Mouse (Mus musculus) v-Abl transformed pro-B cells (cell line): ENCODE results near the gene Cabp1.

Experiments
- in situ Hi-C, 2 experiments: fragments of 400-800 bp; cut with MboI; formaldehyde crosslinking; loops; one replicate each; pipeline ENCODE4 v1.15.1; 2025; ENCODE audit not compliant: unreplicated experiment in 2 of 2

Gene Cabp1

DNA sequence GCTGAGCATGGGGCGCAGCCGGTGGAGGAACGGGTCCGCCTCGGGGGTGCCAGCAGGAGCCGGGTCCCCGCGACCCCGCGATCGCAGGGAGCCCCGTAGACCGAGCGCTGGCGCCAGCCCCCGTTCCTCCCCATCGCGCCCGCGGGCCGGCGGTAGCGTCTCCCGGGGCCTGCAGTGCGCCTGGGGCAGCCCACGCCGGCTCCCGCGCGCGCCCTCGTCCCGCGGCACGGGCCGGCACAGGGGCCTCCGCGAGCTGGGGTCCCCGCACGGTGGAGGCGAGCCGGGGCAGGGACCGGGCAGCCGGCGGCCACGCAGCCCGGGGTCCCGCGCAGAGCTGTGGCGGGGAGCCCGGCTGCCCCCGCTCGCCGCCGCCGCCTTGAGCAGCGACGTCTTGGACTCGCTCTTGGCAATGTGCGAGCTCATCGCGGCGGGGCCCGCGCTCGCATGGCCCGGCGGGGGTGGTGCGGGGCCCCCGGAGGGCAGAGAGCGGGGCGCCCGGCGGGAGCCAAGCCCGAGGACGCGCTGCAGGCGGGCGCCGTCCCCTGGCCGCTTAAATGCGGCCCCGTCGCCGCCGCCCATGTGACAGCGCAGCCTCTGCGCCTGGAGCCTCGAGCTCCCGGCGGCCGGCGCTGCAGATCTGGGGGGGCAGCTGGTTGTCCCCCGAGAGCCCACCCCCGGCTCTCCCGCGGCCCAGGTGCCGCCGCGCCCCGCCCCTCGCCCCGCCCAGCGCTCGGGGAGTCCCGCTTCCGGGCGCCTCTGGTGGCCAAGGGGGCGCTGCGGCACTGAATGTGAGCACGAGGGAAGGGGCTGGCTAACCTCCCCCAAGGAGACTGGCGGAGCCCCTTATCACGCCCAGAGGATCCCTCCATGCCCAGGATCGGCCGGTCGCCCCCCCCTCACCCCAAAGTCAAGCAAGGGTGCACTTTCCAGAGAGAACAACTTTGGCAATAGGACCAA lies at the start of gene Cabp1:
Cabp1 (minus strand) TSS at position 713 of the 957 bp plus-strand sequence.
- in situ Hi-C loops, result no loop called here

- in situ Hi-C loops, result no loop called here
Measured at GRCm38 (mm10) chr5:115240191-115240590, 46.0 kb upstream of the Cabp1 start.

GRCm38 (mm10) chr5:115238729-115239195 lies 44.6 kb upstream of the Cabp1 start:
- in situ Hi-C loops, result loop anchor here (5.0 to 10.0 kb wide), 5 partner anchors 51 to 534 kb away; partner anchors contain the start of genes Cox6a1 (in 1 of the 2) and Tchp (in 1 of the 2)

- in situ Hi-C loops, result loop anchor here (5.0 to 10.0 kb wide), 5 partner anchors 51 to 533 kb away; partner anchors contain the start of genes Cox6a1 (in 1 of the 2) and Tchp (in 1 of the 2)
Measured at GRCm38 (mm10) chr5:115237803-115238728, 43.9 kb upstream of the Cabp1 start.

- in situ Hi-C loops, result loop anchor here (5.0 to 10.0 kb wide), 5 partner anchors 49 to 531 kb away; partner anchors contain the start of genes Cox6a1 (in 1 of the 2) and Tchp (in 1 of the 2)
Measured at GRCm38 (mm10) chr5:115235786-115236263, 41.6 kb upstream of the Cabp1 start, which contains the start of gene Pop5. Gene Pop5, plus strand, starts transcription at chr5:115235836.

- in situ Hi-C loops, result loop anchor here (5.0 to 10.0 kb wide), 5 partner anchors 48 to 531 kb away; partner anchors contain the start of genes Cox6a1 (in 1 of the 2) and Tchp (in 1 of the 2)
Measured at GRCm38 (mm10) chr5:115235323-115235771, 41.2 kb upstream of the Cabp1 start.

DNA sequence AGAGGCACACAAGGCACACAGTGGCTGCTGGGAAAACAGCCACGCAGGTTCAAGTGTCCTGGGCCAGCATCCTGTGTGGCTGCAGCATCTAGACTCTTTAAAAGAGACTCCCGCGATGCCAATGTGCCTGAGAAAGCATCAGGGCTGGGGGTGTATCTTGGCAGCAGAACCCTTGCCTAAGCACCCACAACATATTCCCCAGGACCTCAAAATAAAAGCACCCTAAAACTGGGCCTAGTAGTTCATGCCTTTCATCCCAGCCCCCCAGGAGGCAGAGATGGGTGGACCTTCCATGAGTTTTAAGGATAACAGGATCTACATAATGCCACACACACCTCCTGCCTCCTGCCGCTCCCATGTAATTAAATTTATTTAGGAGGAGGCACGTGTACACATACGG lies 40.3 kb upstream of the Cabp1 start:
- in situ Hi-C loops, result loop anchor here (5.0 to 10.0 kb wide), 3 partner anchors 107 to 530 kb away; partner anchors contain the start of gene Tchp (in 1 of the 2)

DNA sequence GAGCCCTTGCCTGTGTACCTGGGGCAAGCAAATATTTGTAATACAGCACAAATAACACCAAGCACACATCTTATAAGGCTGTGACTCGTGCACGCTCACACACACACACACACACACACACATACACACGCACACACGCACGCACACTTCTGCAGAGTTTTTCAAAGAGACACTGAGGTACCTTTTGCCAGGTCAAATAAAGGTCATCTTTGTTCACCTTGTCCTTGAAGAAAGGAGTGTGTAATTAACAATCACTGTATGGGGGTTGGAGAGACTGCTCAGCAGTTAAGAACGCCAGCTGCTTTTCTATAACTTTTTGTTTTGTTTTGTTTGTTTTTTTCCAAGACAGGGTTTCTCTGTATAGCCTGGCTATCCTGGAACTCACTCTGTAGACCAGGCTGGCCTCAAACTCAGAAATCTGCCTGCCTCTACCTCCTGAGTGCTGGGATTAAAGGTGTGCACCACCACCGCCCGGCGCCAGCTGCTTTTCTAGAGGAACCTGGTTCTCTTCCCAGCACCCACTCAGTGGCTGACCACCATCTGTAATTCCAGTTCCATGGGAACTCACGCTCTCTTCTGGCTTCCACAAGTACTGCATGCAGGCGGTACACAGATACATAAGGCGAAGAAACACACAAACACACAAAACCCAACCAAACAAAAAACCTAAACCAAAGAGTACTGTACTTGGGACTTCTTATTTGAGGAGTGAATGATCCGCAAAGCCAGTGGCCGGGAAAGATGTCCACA lies 39.0 kb upstream of the Cabp1 start:
- in situ Hi-C loops, result loop anchor here (5.0 to 10.0 kb wide), 3 partner anchors 106 to 528 kb away; partner anchors contain the start of gene Tchp (in 1 of the 2)

DNA sequence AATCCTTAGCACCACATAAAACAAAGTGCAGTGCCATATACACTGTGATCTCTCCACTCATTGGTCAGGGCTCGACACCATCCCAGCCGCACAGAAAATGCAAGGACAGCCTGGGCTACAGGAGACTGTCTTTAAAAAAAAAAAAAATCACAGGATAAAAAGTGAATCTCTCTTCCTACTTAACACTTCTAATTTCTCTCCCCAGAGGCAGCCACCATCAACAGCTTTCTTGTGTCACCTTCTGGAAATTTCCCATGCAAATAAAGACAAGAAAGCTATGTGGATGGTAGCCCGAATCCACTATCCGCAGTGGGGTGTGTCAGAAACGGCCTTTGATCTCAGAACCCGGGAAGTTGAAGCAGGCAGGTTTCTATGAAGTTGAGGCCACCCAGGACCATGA lies 38.3 kb upstream of the Cabp1 start:
- in situ Hi-C loops, result loop anchor here (5.0 to 10.0 kb wide), 3 partner anchors 105 to 528 kb away; partner anchors contain the start of gene Tchp (in 1 of the 2)

DNA sequence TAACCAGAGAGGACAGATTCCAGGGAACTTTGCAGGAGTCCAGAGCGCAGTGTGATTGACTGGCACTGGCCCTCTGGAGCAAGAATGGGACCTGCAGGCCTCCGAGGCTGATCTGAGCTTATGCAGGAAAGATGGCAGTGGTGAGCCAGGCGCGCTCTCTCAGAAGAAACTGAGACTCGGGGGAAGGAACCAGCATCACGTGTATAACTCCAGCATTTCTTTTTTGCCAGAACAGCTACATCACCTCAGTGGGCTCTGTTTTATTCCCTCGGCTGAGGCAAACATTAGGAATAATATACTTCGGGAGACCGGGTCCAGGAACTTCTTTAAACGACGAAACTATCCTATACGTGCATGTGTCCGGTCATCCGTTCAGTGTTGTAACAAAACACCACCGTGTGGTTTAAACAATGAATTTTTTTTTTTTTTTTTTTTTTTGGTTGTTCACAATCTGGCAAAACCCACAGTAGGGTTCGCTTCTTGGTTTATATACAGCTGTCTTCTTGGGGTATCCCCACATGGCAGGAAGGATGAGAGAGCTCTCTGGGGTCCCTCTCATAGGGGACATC lies 37.5 kb upstream of the Cabp1 start:
- in situ Hi-C loops, result loop anchor here (5.0 to 10.0 kb wide), 3 partner anchors 104 to 527 kb away; partner anchors contain the start of gene Tchp (in 1 of the 2)

GRCm38 (mm10) chr5:115230830-115231551 lies 36.8 kb upstream of the Cabp1 start:
- in situ Hi-C loops, result loop anchor here (5.0 to 10.0 kb wide), 3 partner anchors 104 to 526 kb away; partner anchors contain the start of gene Tchp (in 1 of the 2)

- in situ Hi-C loops, result no loop called here
Measured at GRCm38 (mm10) chr5:115222485-115222884, 28.3 kb upstream of the Cabp1 start.

- in situ Hi-C loops, result no loop called here
Measured at GRCm38 (mm10) chr5:115220931-115221640, 26.9 kb upstream of the Cabp1 start.

DNA sequence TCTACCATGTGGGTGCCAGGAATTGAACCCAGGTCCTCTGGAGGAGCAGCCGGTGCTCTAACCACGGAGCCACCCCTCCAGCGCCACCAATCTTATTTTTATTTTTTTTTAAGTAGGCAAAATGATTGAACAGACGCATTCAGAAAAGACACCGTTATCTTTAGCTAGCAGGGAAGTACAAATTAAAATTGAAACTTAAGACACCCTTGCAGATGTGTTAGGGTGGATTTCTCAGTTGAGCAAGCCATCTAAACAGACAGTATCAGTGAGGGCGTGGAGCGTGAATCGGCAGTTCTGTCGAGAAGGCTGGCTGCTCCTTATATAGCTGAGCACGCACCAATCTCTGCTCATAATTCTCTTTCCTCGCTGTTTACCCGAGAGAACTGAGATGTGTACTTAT lies 23.8 kb upstream of the Cabp1 start:
- in situ Hi-C loops, result no loop called here

- in situ Hi-C loops, result no loop called here
Measured at GRCm38 (mm10) chr5:115215273-115216185, 21.3 kb upstream of the Cabp1 start.

DNA sequence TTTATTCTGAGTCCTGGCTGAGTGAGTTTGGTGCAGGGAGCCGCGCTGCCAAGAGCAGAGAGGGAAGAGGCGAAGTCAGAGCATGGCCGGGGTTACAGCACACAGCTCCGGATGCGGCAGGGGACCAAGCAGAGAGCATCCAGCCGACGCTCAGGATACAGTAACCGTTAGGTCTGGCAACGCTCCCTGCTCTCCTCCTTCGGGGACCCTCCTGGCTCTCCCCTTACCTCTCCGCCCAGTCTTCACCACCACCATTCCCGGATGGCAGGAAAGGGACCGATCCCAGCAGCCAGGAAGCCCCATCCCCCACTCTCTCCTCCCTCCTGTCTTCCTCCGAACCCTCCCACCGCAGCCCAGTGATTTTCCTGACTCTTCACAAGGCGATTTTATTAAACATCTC lies 20.7 kb upstream of the Cabp1 start:
- in situ Hi-C loops, result no loop called here
